24 mouse cellular contexts compared by ENCODE assay signal in the genomic region with DNA sequence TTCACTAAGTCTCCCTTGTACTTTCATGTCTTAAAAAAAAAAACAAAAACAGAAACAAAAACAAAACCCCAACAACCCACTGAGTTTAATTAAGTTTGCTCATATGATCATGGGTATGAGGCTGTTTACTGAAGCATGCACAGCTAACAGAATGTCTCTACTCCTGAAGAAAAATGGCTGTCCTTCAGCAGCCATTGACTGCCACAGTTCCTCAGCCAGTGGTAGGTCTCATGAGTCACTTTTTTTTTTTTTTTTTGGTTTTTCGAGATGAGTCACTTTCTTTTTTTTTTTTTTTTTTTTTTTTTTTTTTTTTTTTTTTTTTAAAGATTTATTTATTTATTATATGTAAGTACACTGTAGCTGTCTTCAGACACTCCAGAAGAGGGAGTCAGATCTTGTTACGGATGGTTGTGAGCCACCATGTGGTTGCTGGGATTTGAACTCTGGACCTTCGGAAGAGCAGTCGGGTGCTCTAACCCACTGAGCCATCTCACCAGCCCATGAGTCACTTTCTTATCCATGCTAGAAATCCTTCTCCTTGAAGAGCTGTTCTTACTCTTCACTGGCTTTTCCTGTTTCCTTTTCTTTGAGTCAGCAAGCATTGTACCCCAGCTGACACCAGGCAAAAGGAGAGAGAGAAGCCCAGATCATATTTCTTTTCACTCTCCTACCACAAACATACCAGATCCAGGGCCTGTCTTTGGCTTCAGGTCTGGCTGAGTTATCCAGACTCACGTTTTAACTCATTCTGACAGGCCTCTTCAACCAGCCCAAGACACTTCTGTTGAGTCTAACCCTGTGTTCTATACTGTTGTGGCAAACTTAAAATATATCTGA. TPM values are rescaled to one million over a fixed set of nuclear protein-coding genes. Genes with fewer than 3 reads are reported as not detected.
DNase-seq lines count a peak whose midpoint lies in the region; ATAC-seq lines count a peak whose summit lies in the region.
"Had no signal": no experiment of that assay in that cellular context is flagged by ENCODE, and none has a peak within 500 bp of the region (broad histone marks: within the 10 kb centered on the region; RNA-seq: fewer than 3 reads in every experiment).

No protein-coding gene starts in this region.

- H3K27ac ChIP-seq in midbrain, embryonic 13.5 days: no peak overlapping the region
- H3K27ac ChIP-seq in hindbrain, embryonic 14.5 days: no peak overlapping the region
- H3K27ac ChIP-seq: heart, embryonic 10.5 days; midbrain, embryonic 10.5 days; neural tube, embryonic 15.5 days; stomach, postnatal 0 days had no signal

- no peak for ATAC-seq in megakaryocyte, adult 5-6 weeks (ENCODE audit: poor library complexity, severe bottlenecking)
- no peak for ATAC-seq in midbrain, embryonic 13.5 days
- no peak for ATAC-seq in hindbrain, embryonic 14.5 days (ENCODE audit: low FRiP score)
- ATAC-seq: forebrain, postnatal 0 days; hindbrain, embryonic 16.5 days had no signal

- H3K4me2 ChIP-seq in midbrain, embryonic 13.5 days (replicated peaks): no peak overlapping the region
- H3K4me2 ChIP-seq in hindbrain, embryonic 14.5 days (replicated peaks): no peak overlapping the region
- H3K4me2 ChIP-seq: lung, embryonic 14.5 days; neural tube, embryonic 15.5 days had no signal

- peak; percentile 19 for DNase-seq in adrenal gland, adult 2 months
- no peak for DNase-seq in adrenal gland, adult 8-10 months
- DNase-seq in adipocyte (ENCODE audit: low spot score): peak; percentile 50
- no peak for DNase-seq in frontal cortex, postnatal 25 days (ENCODE audit: low spot score in 2 of 2)
- no peak for DNase-seq in hindbrain, embryonic 14.5 days (ENCODE audit: low spot score)
- DNase-seq: adrenal gland, postnatal 14 days; cerebellum, adult 9-11 months; embryo, embryonic 11 days; forebrain, postnatal 0 days; gastrocnemius, postnatal 25 days; kidney, adult 8-10 months; layer of hippocampus, adult 9-11 months; lung, embryonic 14.5 days; right cerebral cortex, adult 18-20 months; thymus, postnatal 36 days had no signal

- no peaks in the 10 kb centered on the region for H3K27me3 ChIP-seq in megakaryocyte, embryonic 14.5 days (replicated peaks)
- H3K27me3 ChIP-seq in midbrain, embryonic 13.5 days: no peaks in the 10 kb centered on the region
- no peaks in the 10 kb centered on the region for H3K27me3 ChIP-seq in hindbrain, embryonic 14.5 days (ENCODE audit: control insufficient read depth, insufficient read depth, low read length)
- H3K27me3 ChIP-seq: neural tube, embryonic 15.5 days had no signal

- 86% methylated on average over 4 of the region's 5 CpGs for WGBS in midbrain, embryonic 13.5 days
- WGBS in hindbrain, embryonic 14.5 days: 95% methylated on average over 3 of the region's 5 CpGs

- H3K4me3 ChIP-seq in megakaryocyte, embryonic 14.5 days (replicated peaks): peak overlapping the region; percentile 59
- H3K4me3 ChIP-seq in midbrain, embryonic 13.5 days (replicated peaks): no peak overlapping the region
- no peak overlapping the region for H3K4me3 ChIP-seq in hindbrain, embryonic 14.5 days (replicated peaks; ENCODE audit: low read length)
- H3K4me3 ChIP-seq: erythroblast, embryonic 14.5 days; heart, embryonic 10.5 days; midbrain, embryonic 10.5 days; neural tube, embryonic 15.5 days had no signal

- no peaks in the 10 kb centered on the region for H3K9me3 ChIP-seq in megakaryocyte, embryonic 14.5 days
- peaks cover 2% of the 10 kb centered on the region; the same call in 1 of the 2 replicates for H3K9me3 ChIP-seq in midbrain, embryonic 13.5 days
- no peaks in the 10 kb centered on the region for H3K9me3 ChIP-seq in hindbrain, embryonic 14.5 days (ENCODE audit: control insufficient read depth, low read length)
- H3K9me3 ChIP-seq: heart, embryonic 10.5 days; neural tube, embryonic 15.5 days had no signal

- no peak overlapping the region for H3K9ac ChIP-seq in midbrain, embryonic 13.5 days (replicated peaks)
- no peak overlapping the region for H3K9ac ChIP-seq in hindbrain, embryonic 14.5 days
- H3K9ac ChIP-seq: forebrain, postnatal 0 days; lung, embryonic 14.5 days; neural tube, embryonic 15.5 days had no signal

- H3K36me3 ChIP-seq in megakaryocyte, embryonic 14.5 days (replicated peaks; ENCODE audit: low read length): peaks cover 51% of the 10 kb centered on the region
- H3K36me3 ChIP-seq in midbrain, embryonic 13.5 days: peaks cover 19% of the 10 kb centered on the region; the same call in 1 of the 2 replicates
- no peaks in the 10 kb centered on the region for H3K36me3 ChIP-seq in hindbrain, embryonic 14.5 days (replicated peaks; ENCODE audit: control insufficient read depth, insufficient read depth)
- H3K36me3 ChIP-seq: neural tube, embryonic 15.5 days had no signal

- H3K4me1 ChIP-seq in megakaryocyte, embryonic 14.5 days: peaks cover 83% of the 10 kb centered on the region
- H3K4me1 ChIP-seq in midbrain, embryonic 13.5 days (replicated peaks): peaks cover 11% of the 10 kb centered on the region; the same call in 1 of the 2 replicates
- H3K4me1 ChIP-seq in hindbrain, embryonic 14.5 days (replicated peaks; ENCODE audit: control insufficient read depth, insufficient read depth, low read length): peaks cover 8% of the 10 kb centered on the region; the same call in 1 of the 2 replicates

RNA-seq across cellular contexts. Expression of a gene that starts 12.0 kb away (rescaled TPM):
- total RNA-seq in adrenal gland, adult 2 months (2021): 10 to 100 TPM; 41.3 to 51.4 TPM
- polyA plus RNA-seq in adrenal gland, adult 2 months (2012; rRNA removed): 8.4 and 9.4 TPM in 2 replicates
- total RNA-seq in adrenal gland, adult 8-10 months (2022): 10 to 100 TPM; 40.3 to 44.5 (median 42.4) TPM
- 8.9 and 29.8 TPM in 2 replicates for polyA plus RNA-seq in megakaryocyte, embryonic 14.5 days (2012; ENCODE audit: insufficient read depth, low replicate concordance)
- total RNA-seq in megakaryocyte, adult 5-6 weeks (2015): 70.4 and 82.5 TPM in 2 replicates
- total RNA-seq in megakaryocyte, adult 5-6 weeks (2017): 83.3 and 87.4 TPM in 2 replicates
- polyA plus RNA-seq in midbrain, embryonic 13.5 days (2015; fragmentation: Nextera tagmentation; extraction: Ambion mirVana): 172 and 173 TPM in 2 replicates
- polyA plus RNA-seq in hindbrain, embryonic 14.5 days (2014; fragmentation: Nextera tagmentation; extraction: Ambion mirVana): 155 and 163 TPM in 2 replicates

Comparison
In these comparisons a context has a peak if more than half of its experiments do, and no peak if none do; other contexts are left out.
1. DNase-seq: peak in adrenal gland, adult 2 months (single experiment) and adipocyte (single experiment); none in adrenal gland, adult 8-10 months (single experiment), frontal cortex, postnatal 25 days (0 of 2) and hindbrain, embryonic 14.5 days (single experiment).